Mouse (Mus musculus): ENCODE data around the gene Babam2. TPM values are rescaled to one million over a fixed set of nuclear protein-coding genes. Genes with fewer than 3 reads are reported as not detected.
A peak's percentile ranks its signal among the peaks of the same experiment; 100 is the strongest.

The Babam2 gene
- polyA plus RNA-seq, 1 experiment = 18.4 TPM

DNA sequence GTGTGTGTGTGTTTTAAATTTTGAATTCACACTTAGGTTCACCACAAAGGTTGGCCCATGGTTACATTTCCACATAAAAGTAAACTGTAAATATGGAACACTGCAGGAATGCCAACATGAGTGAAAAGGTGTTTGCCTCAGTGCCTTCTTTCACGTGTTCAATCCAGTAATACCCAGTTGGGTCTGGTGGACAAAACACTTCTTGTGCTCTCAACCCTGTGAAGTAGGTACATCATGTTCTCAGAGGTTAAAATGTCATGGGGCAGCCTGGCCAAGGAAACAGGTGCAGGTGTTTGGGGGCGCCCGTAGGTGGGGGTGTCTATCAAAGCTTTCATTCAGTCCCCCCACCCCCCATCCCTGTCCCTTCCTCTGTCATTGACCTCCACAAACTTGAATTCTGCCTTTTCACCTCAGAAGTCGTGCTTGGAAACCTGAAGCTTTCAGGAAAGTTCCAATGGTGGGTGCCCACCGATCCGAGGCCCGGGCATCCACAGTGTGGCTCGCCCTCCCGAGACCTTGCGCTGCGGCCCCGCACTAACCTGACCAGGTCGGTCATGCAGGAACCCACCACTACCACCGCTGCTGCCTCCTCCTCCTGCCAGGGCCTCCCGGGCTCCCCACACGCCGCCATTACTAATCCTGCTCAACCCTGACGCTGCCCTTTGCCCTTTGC lies 377 bp upstream of the Babam2 start, which contains the start of gene Rbks:
Gene Rbks, minus strand, starts transcription at position 657 of the 673 bp plus-strand sequence.
- no peaks in the 10 kb centered on the region for H3K27me3 ChIP-seq (ENCODE audit: control insufficient read depth, insufficient read depth, low read length)
- H3K27ac ChIP-seq (ENCODE audit: insufficient read depth, low read depth, low read length) = peak within 1 kb of the TSS; percentile 98
- 4% methylated on average over 18 of the region's 18 CpGs for WGBS
- no peak for TF ChIP-seq POLR2A (IDR thresholded peaks at IDR 0.05; ENCODE audit: low read depth, low read length)
- TF ChIP-seq CTCF (IDR thresholded peaks at IDR 0.05; ENCODE audit: extremely low read depth, insufficient read length, insufficient replicate concordance, low read depth, low read length) = no peak
- no peaks in the 10 kb centered on the region for H3K4me1 ChIP-seq (ENCODE audit: control insufficient read depth, insufficient read depth, insufficient read length, low read length)
- peak within 1 kb of the TSS; percentile 66 for H3K4me3 ChIP-seq (ENCODE audit: low read depth, low read length)
- peaks cover 2% of the 10 kb centered on the region; the same call in 1 of the 2 replicates for H3K36me3 ChIP-seq (ENCODE audit: control insufficient read depth, insufficient read depth, low read length)

DNA sequence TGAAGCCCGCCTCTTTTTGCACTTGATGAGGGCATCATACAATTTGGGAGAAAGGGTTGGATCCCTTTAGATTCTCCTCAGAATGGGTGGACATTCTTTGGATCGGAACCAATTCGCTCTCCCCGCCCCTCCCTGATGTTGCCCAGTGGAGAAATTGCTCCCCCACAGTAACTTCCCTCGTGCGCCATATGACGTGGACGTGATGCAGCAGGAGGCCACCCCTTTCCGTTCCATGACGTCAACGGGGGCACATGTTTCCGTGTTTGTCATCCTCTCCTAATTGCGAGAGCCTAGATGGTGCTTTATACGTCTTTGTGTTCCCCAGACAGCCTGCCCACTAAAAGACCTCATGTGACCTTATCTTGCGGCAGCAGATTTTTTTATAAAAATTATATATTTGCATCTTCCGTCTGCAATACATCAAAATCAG lies 828 bp downstream of the Babam2 start:
- Histone ChIP-seq H3K4me3 (ENCODE audit: low read depth, low read length) (peak overlapping the region; percentile 66), H3K4me1 (ENCODE audit: control insufficient read depth, insufficient read depth, insufficient read length, low read length) (no peaks in the 10 kb centered on the region), H3K27ac (ENCODE audit: insufficient read depth, low read depth, low read length) (peak overlapping the region; percentile 98), H3K36me3 (ENCODE audit: control insufficient read depth, insufficient read depth, low read length) (peaks cover 5% of the 10 kb centered on the region; the same call in 1 of the 2 replicates), H3K27me3 (ENCODE audit: control insufficient read depth, insufficient read depth, low read length) (no peaks in the 10 kb centered on the region)
- under 1% methylated on average over 16 of the region's 16 CpGs for WGBS
- TF ChIP-seq POLR2A (IDR thresholded peaks at IDR 0.05; ENCODE audit: low read depth, low read length) (no peak), CTCF (IDR thresholded peaks at IDR 0.05; ENCODE audit: extremely low read depth, insufficient read length, insufficient replicate concordance, low read depth, low read length) (no peak)

DNA sequence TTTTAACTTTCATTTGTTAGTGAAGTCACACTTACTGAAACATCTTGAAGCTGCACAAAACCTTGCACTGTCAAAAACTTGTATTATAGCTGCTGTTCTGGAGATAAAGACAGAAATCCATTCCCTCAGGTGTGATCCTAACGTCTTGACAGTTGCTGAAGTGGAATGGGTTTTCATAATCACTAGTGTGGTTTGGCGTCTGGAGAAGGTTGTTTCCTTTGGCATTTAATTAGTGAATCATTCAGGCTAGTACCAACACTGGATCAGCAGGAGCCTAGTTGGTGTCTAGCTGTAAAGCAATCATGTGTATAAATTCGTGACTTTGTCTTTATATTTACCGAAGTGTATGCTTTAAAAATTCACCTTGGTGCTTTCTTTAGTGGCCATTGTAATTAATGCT lies 1.4 kb downstream of the Babam2 start:
- H3K27me3 ChIP-seq (ENCODE audit: control insufficient read depth, insufficient read depth, low read length) = no peaks in the 10 kb centered on the region
- 25% methylated on average over 4 of the region's 4 CpGs for WGBS
- H3K27ac ChIP-seq (ENCODE audit: insufficient read depth, low read depth, low read length) = no peak overlapping the region
- no peaks in the 10 kb centered on the region for H3K4me1 ChIP-seq (ENCODE audit: control insufficient read depth, insufficient read depth, insufficient read length, low read length)
- no peak overlapping the region for H3K4me3 ChIP-seq (ENCODE audit: low read depth, low read length)
- H3K36me3 ChIP-seq (ENCODE audit: control insufficient read depth, insufficient read depth, low read length) = peaks cover 7% of the 10 kb centered on the region; the same call in 1 of the 2 replicates
- TF ChIP-seq POLR2A (IDR thresholded peaks at IDR 0.05; ENCODE audit: low read depth, low read length) (no peak), CTCF (IDR thresholded peaks at IDR 0.05; ENCODE audit: extremely low read depth, insufficient read length, insufficient replicate concordance, low read depth, low read length) (no peak)

DNA sequence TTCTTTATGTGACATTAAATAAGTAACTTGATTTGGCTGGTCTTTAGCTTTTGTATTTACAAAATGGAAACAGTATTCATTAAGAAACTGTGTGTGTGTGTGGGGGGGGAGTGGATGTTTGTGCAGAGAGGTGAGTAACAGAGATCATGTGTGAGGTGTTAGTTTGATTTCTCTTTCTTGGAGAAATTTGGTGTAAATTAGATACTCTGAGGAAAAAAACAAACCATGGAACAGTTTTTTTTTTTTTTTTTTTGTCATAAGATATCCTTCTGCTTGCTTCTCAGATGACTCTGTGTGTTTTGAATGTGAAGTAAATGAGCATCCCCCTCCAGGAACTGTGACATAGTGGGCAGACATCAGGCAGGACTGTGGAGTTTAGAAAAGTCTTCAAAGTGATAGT lies 1.9 kb downstream of the Babam2 start:
- Histone ChIP-seq H3K27ac (ENCODE audit: insufficient read depth, low read depth, low read length) (no peak overlapping the region), H3K4me1 (ENCODE audit: control insufficient read depth, insufficient read depth, insufficient read length, low read length) (no peaks in the 10 kb centered on the region), H3K27me3 (ENCODE audit: control insufficient read depth, insufficient read depth, low read length) (no peaks in the 10 kb centered on the region), H3K36me3 (ENCODE audit: control insufficient read depth, insufficient read depth, low read length) (peaks cover 10% of the 10 kb centered on the region), H3K4me3 (ENCODE audit: low read depth, low read length) (no peak overlapping the region)
- no peak for TF ChIP-seq CTCF (IDR thresholded peaks at IDR 0.05; ENCODE audit: extremely low read depth, insufficient read length, insufficient replicate concordance, low read depth, low read length)
- no peak for TF ChIP-seq POLR2A (IDR thresholded peaks at IDR 0.05; ENCODE audit: low read depth, low read length)

DNA sequence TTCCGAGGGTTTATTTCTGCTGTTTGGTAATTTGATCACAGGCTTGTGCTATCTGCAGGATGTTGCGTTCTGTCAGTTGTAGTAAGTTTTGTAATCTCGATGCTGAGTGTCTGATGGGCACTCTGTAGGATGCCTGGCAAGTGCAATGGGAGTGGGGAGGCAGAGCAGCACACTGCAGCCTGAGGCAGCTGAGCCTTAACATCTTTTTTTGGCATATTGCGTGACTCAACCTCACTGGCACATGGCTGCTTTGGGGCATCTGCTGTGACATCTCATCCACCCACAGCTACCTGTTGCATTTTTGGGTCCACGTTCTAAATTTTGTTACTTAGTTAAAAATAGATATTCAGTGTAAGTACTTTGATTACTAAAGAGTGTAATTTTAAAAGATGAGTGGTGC lies 7.5 kb downstream of the Babam2 start:
- Histone ChIP-seq H3K27ac (ENCODE audit: insufficient read depth, low read depth, low read length) (no peak overlapping the region), H3K27me3 (ENCODE audit: control insufficient read depth, insufficient read depth, low read length) (no peaks in the 10 kb centered on the region), H3K36me3 (ENCODE audit: control insufficient read depth, insufficient read depth, low read length) (peaks cover 15% of the 10 kb centered on the region), H3K4me1 (ENCODE audit: control insufficient read depth, insufficient read depth, insufficient read length, low read length) (no peaks in the 10 kb centered on the region), H3K4me3 (ENCODE audit: low read depth, low read length) (no peak overlapping the region)
- 92% methylated on average over 5 of the region's 5 CpGs for WGBS
- TF ChIP-seq POLR2A (IDR thresholded peaks at IDR 0.05; ENCODE audit: low read depth, low read length) (no peak), CTCF (IDR thresholded peaks at IDR 0.05; ENCODE audit: extremely low read depth, insufficient read length, insufficient replicate concordance, low read depth, low read length) (no peak)

DNA sequence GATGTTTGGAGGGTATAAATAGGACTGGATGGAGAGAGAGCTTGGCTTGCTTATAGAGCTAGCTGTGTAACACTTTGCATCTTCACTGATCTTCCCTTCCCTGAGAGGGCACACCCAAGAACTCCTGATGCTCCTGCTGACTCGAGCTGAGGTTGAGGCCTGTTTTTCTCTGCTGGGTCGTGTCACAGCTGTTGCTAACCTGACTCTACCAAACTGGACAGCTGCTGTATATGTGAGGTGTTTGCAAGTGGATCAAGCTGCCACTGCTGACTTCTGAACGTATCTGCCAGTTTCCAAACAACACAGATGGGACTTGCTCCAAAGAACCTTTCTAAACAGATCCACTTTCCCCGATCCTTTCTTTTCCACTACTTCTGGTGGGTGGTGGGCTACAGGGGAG lies 9.3 kb downstream of the Babam2 start:
- 84% methylated on average over 4 of the region's 4 CpGs for WGBS
- H3K36me3 ChIP-seq (ENCODE audit: control insufficient read depth, insufficient read depth, low read length) = peaks cover 15% of the 10 kb centered on the region
- no peaks in the 10 kb centered on the region for H3K4me1 ChIP-seq (ENCODE audit: control insufficient read depth, insufficient read depth, insufficient read length, low read length)
- H3K27me3 ChIP-seq (ENCODE audit: control insufficient read depth, insufficient read depth, low read length) = no peaks in the 10 kb centered on the region
- H3K27ac ChIP-seq (ENCODE audit: insufficient read depth, low read depth, low read length) = no peak overlapping the region
- TF ChIP-seq CTCF (IDR thresholded peaks at IDR 0.05; ENCODE audit: extremely low read depth, insufficient read length, insufficient replicate concordance, low read depth, low read length) = no peak
- no peak for TF ChIP-seq POLR2A (IDR thresholded peaks at IDR 0.05; ENCODE audit: low read depth, low read length)
- H3K4me3 ChIP-seq (ENCODE audit: low read depth, low read length) = no peak overlapping the region

DNA sequence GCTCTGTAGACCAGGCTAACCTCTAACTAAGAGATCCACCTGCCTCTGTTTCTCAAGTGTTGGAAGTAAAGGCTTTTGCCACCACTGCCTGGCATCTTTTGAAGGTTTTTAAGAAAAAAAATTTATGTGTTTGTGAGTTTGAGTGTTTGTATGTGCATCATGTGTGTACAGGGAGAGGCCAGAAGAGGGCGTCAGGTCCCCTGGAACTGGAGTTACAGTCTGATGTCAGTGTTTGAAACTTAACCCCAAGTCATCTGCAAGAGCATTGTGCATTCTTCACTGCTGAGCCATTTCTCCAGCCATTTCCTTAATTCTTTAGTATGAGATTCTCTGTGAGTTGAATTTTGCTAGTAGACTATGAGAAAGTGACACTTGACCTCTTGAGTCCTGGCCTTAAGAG lies 11.9 kb downstream of the Babam2 start:
- WGBS = 92% methylated on average over 1 of the region's 1 CpGs
- peaks cover 12% of the 10 kb centered on the region for H3K4me1 ChIP-seq (ENCODE audit: control insufficient read depth, insufficient read depth, insufficient read length, low read length)
- no peak overlapping the region for H3K27ac ChIP-seq (ENCODE audit: insufficient read depth, low read depth, low read length)
- peaks cover 5% of the 10 kb centered on the region for H3K36me3 ChIP-seq (ENCODE audit: control insufficient read depth, insufficient read depth, low read length)
- no peaks in the 10 kb centered on the region for H3K27me3 ChIP-seq (ENCODE audit: control insufficient read depth, insufficient read depth, low read length)
- H3K4me3 ChIP-seq (ENCODE audit: low read depth, low read length) = no peak overlapping the region
- no peak for TF ChIP-seq POLR2A (IDR thresholded peaks at IDR 0.05; ENCODE audit: low read depth, low read length)
- TF ChIP-seq CTCF (IDR thresholded peaks at IDR 0.05; ENCODE audit: extremely low read depth, insufficient read length, insufficient replicate concordance, low read depth, low read length) = no peak

All from small intestine, adult 2 months (tissue).